Comparison of ENCODE assay signal across 8 mouse cellular contexts in genomic region chr4:129672083-129672877, GRCm38 (mm10). TPM values are rescaled to one million over a fixed set of nuclear protein-coding genes. Genes with fewer than 3 reads are reported as not detected.
A peak's percentile ranks its signal among the peaks of the same experiment; 100 is the strongest.
DNase-seq lines count a peak whose midpoint lies in the region; ATAC-seq and TF ChIP-seq lines count a peak whose summit lies in the region.

Gene Kpna6 (minus strand): TSS chr4:129672767.

- no peak; a peak in 1 of 4 replicates for TF ChIP-seq CTCF in CH12.LX (conservative IDR thresholded peaks at IDR 0.05 in 1 of 2, IDR thresholded peaks at IDR 0.05 in 1 of 2; ENCODE audit: low read depth in 2 of 2, low read length in 2 of 2)
- no peak for TF ChIP-seq CTCF in heart, postnatal 0 days (IDR thresholded peaks at IDR 0.05; ENCODE audit: low read depth)
- TF ChIP-seq CTCF in testis, adult 2 months (IDR thresholded peaks at IDR 0.05; ENCODE audit: control insufficient read depth, insufficient read depth, insufficient replicate concordance, low read depth, low read length): no peak

- H3K4me2 ChIP-seq in CH12.LX (ENCODE audit: insufficient read depth, low read depth, poor library complexity, severe bottlenecking): peak within 1 kb of the TSS; percentile 83
- peak within 1 kb of the TSS; percentile 88 for H3K4me2 ChIP-seq in forebrain, embryonic 12.5 days
- H3K4me2 ChIP-seq in heart, postnatal 0 days (ENCODE audit: low read depth, low read length): peak within 1 kb of the TSS; percentile 86
- H3K4me2 ChIP-seq in liver, embryonic 16.5 days (ENCODE audit: low read depth, low read length): peak within 1 kb of the TSS; percentile 94
- H3K4me2 ChIP-seq in neural tube, embryonic 13.5 days: peak within 1 kb of the TSS; percentile 97

- H3K9me3 ChIP-seq in CH12.LX (replicated peaks; ENCODE audit: low read length): no peaks in the 10 kb centered on the region
- no peaks in the 10 kb centered on the region for H3K9me3 ChIP-seq in forebrain, embryonic 12.5 days
- no peaks in the 10 kb centered on the region for H3K9me3 ChIP-seq in heart, postnatal 0 days (replicated peaks; ENCODE audit: control insufficient read depth, low read length)
- no peaks in the 10 kb centered on the region for H3K9me3 ChIP-seq in liver, embryonic 16.5 days (replicated peaks; ENCODE audit: control insufficient read depth, low read length)
- no peaks in the 10 kb centered on the region for H3K9me3 ChIP-seq in neural tube, embryonic 13.5 days

- no peaks in the 10 kb centered on the region for H3K27me3 ChIP-seq in CH12.LX (replicated peaks)
- no peaks in the 10 kb centered on the region for H3K27me3 ChIP-seq in forebrain, embryonic 12.5 days
- H3K27me3 ChIP-seq in heart, postnatal 0 days (ENCODE audit: control insufficient read depth, insufficient read depth, low read length): no peaks in the 10 kb centered on the region
- H3K27me3 ChIP-seq in liver, embryonic 16.5 days (ENCODE audit: control insufficient read depth, insufficient read depth, low read depth, low read length): no peaks in the 10 kb centered on the region
- H3K27me3 ChIP-seq in neural tube, embryonic 13.5 days: no peaks in the 10 kb centered on the region
- H3K27me3 ChIP-seq in testis, adult 2 months (ENCODE audit: control insufficient read depth, insufficient read depth, low read length): no peaks in the 10 kb centered on the region

- WGBS in forebrain, embryonic 12.5 days: under 1% methylated on average over 57 of the region's 65 CpGs
- WGBS in heart, postnatal 0 days: under 1% methylated on average over 61 of the region's 65 CpGs
- WGBS in liver, embryonic 16.5 days (ENCODE audit: insufficient replicate concordance): under 1% methylated on average over 59 of the region's 65 CpGs
- under 1% methylated on average over 65 of the region's 65 CpGs for WGBS in neural tube, embryonic 13.5 days

- peak within 1 kb of the TSS; percentile 96 for H3K9ac ChIP-seq in CH12.LX (ENCODE audit: insufficient read depth, low read depth)
- peak within 1 kb of the TSS; percentile 96 for H3K9ac ChIP-seq in forebrain, embryonic 12.5 days
- peak within 1 kb of the TSS; percentile 97 for H3K9ac ChIP-seq in heart, postnatal 0 days (replicated peaks; ENCODE audit: low read depth, low read length)
- peak within 1 kb of the TSS; percentile 95 for H3K9ac ChIP-seq in liver, embryonic 16.5 days (ENCODE audit: low read depth, low read length)
- H3K9ac ChIP-seq in neural tube, embryonic 13.5 days: peak within 1 kb of the TSS; percentile 94

- no peak for TF ChIP-seq RAD21 in CH12.LX (IDR thresholded peaks at IDR 0.05; ENCODE audit: low read depth, low read length)

- H3K79me2 ChIP-seq in CH12.LX (replicated peaks; ENCODE audit: control insufficient read depth, extremely low read depth, insufficient read depth, poor library complexity, severe bottlenecking): peaks cover 35% of the 10 kb centered on the region

- peaks cover 7 to 32% of the 10 kb centered on the region in 2 experiments for H3K36me3 ChIP-seq in CH12.LX (replicated peaks in 1 of 2; ENCODE audit: control insufficient read depth in 1 of 2, insufficient read depth in 1 of 2, low read length in 1 of 2)
- H3K36me3 ChIP-seq in forebrain, embryonic 12.5 days (replicated peaks): peaks cover 28% of the 10 kb centered on the region
- peaks cover 16% of the 10 kb centered on the region for H3K36me3 ChIP-seq in heart, postnatal 0 days (replicated peaks; ENCODE audit: control insufficient read depth, insufficient read depth, low read length)
- no peaks in the 10 kb centered on the region for H3K36me3 ChIP-seq in liver, embryonic 16.5 days (ENCODE audit: control insufficient read depth, insufficient read depth)
- H3K36me3 ChIP-seq in neural tube, embryonic 13.5 days: peaks cover 25% of the 10 kb centered on the region
- H3K36me3 ChIP-seq in testis, adult 2 months (ENCODE audit: control insufficient read depth, insufficient read depth, low read length): peaks cover 2% of the 10 kb centered on the region; the same call in 1 of the 2 replicates

- TF ChIP-seq EP300 in CH12.LX (IDR thresholded peaks at IDR 0.05; ENCODE audit: low read length): no peak
- TF ChIP-seq EP300 in heart, postnatal 0 days (IDR thresholded peaks at IDR 0.05; ENCODE audit: low read depth): no peak; the same call in 1 of the 2 replicates

- TF ChIP-seq POLR2A in CH12.LX (IDR thresholded peaks at IDR 0.05; ENCODE audit: low read depth, low read length): peak; percentile 76
- TF ChIP-seq POLR2A in testis, adult 2 months (IDR thresholded peaks at IDR 0.05; ENCODE audit: control insufficient read depth, low read depth, low read length): peak; percentile 80

- dilution Hi-C loops in CH12.LX (cut with MboI; ENCODE audit: extremely low pct_ligation_motif_present, extremely low pct_unique_long_range_greater_than_20kb, low sequenced_read_pairs): no loop called here

- DNase-seq in CH12.LX (ENCODE audit: extremely low read depth): peak; percentile 81
- DNase-seq in c-Kit-positive CD71-positive TER-119-negative erythroid progenitor cells, embryonic 14.5 days (ENCODE audit: low read depth): peak; percentile 81
- peak; percentile 95 for DNase-seq in heart, postnatal 0 days (ENCODE audit: low spot score)
- peak; percentile 93 to 95 for DNase-seq in kidney, postnatal 4 days

- peak within 1 kb of the TSS; percentile 85 to 95 (median 89) for H3K4me3 ChIP-seq in CH12.LX (replicated peaks in 1 of 3; ENCODE audit: low read depth in 2 of 3, low read length in 2 of 3, poor library complexity in 1 of 3)
- H3K4me3 ChIP-seq in forebrain, embryonic 12.5 days (replicated peaks): peak within 1 kb of the TSS; percentile 100
- peak within 1 kb of the TSS; percentile 90 for H3K4me3 ChIP-seq in heart, postnatal 0 days (ENCODE audit: low read depth, low read length)
- H3K4me3 ChIP-seq in liver, embryonic 16.5 days (ENCODE audit: low read depth, low read length): peak within 1 kb of the TSS; percentile 93
- H3K4me3 ChIP-seq in neural tube, embryonic 13.5 days: peak within 1 kb of the TSS; percentile 97
- peak within 1 kb of the TSS; percentile 98 for H3K4me3 ChIP-seq in testis, adult 2 months (ENCODE audit: control insufficient read depth, low read depth, low read length)

- ATAC-seq in forebrain, embryonic 12.5 days (ENCODE audit: low FRiP score): peak; percentile 91
- ATAC-seq in heart, postnatal 0 days (ENCODE audit: insufficient read depth, low read depth): peak; percentile 90
- peak; percentile 84 for ATAC-seq in liver, embryonic 16.5 days (ENCODE audit: low read depth)
- peak; percentile 92 for ATAC-seq in neural tube, embryonic 13.5 days (ENCODE audit: low read depth)

- peak within 1 kb of the TSS; percentile 80 for H3K27ac ChIP-seq in CH12.LX (ENCODE audit: insufficient read depth, low read depth)
- H3K27ac ChIP-seq in forebrain, embryonic 12.5 days: peak within 1 kb of the TSS; percentile 95
- H3K27ac ChIP-seq in heart, postnatal 0 days (ENCODE audit: low read depth): peak within 1 kb of the TSS; percentile 97
- peak within 1 kb of the TSS; percentile 92 for H3K27ac ChIP-seq in liver, embryonic 16.5 days (ENCODE audit: low read length)
- H3K27ac ChIP-seq in neural tube, embryonic 13.5 days (replicated peaks): peak within 1 kb of the TSS; percentile 87
- peak within 1 kb of the TSS; percentile 97 for H3K27ac ChIP-seq in testis, adult 2 months (ENCODE audit: control insufficient read depth, insufficient read depth, low read depth, low read length)

- H3K4me1 ChIP-seq in CH12.LX (ENCODE audit: control insufficient read depth in 1 of 2, insufficient read depth in 2 of 2): peaks cover 3 to 19% of the 10 kb centered on the region in 2 experiments; a peak in 3 of 4 replicates
- H3K4me1 ChIP-seq in forebrain, embryonic 12.5 days: peaks cover 15% of the 10 kb centered on the region
- peaks cover 15% of the 10 kb centered on the region for H3K4me1 ChIP-seq in heart, postnatal 0 days (ENCODE audit: control insufficient read depth, insufficient read depth)
- H3K4me1 ChIP-seq in liver, embryonic 16.5 days (ENCODE audit: control insufficient read depth, low read depth, low read length): peaks cover 15% of the 10 kb centered on the region
- H3K4me1 ChIP-seq in neural tube, embryonic 13.5 days (replicated peaks): peaks cover 20% of the 10 kb centered on the region
- H3K4me1 ChIP-seq in testis, adult 2 months (ENCODE audit: control insufficient read depth, insufficient read depth, low read length): peaks cover 5% of the 10 kb centered on the region

- in situ Hi-C loops in CH12.LX (cut with MboI; ENCODE audit: low pct_ligation_motif_present, low pct_unique_long_range_greater_than_20kb, low sequenced_read_pairs): no loop called here

TF ChIP-seq in CH12.LX, 34 proteins besides CTCF, POLR2A, EP300 and RAD21 (continues in another document):
- TF ChIP-seq MYC (IDR thresholded peaks at IDR 0.05; ENCODE audit: low read depth, low read length): peak; percentile 67; the same call in 1 of the 2 replicates
- TF ChIP-seq TBP (conservative IDR thresholded peaks at IDR 0.05; ENCODE audit: low read depth, low read length): no peak
- no peak for TF ChIP-seq E2F4 (IDR thresholded peaks at IDR 0.05; ENCODE audit: insufficient replicate concordance, low read depth, low read length)
- 0 out of 2 replicates have a peak, but pooled peaks have one; percentile 64 for TF ChIP-seq KAT2A (IDR thresholded peaks at IDR 0.05; ENCODE audit: insufficient replicate concordance, low read length)
- peak; percentile 63 for TF ChIP-seq ELF1 (IDR thresholded peaks at IDR 0.05; ENCODE audit: low read depth, low read length)
- peak; percentile 79 for TF ChIP-seq MAX (IDR thresholded peaks at IDR 0.05; ENCODE audit: low read length)
- TF ChIP-seq NRF1 (IDR thresholded peaks at IDR 0.05; ENCODE audit: low read depth, low read length): peak; percentile 68
- peak; percentile 45; the same call in 1 of the 2 replicates for TF ChIP-seq POLR2AphosphoS2 (IDR thresholded peaks at IDR 0.05; ENCODE audit: low read depth, low read length)
- no peak for TF ChIP-seq USF1 (IDR thresholded peaks at IDR 0.05; ENCODE audit: low read depth, low read length)
- no peak for TF ChIP-seq SMC3 (IDR thresholded peaks at IDR 0.05; ENCODE audit: low read depth, low read length)
- TF ChIP-seq HCFC1 (IDR thresholded peaks at IDR 0.05; ENCODE audit: low read depth, low read length): peak; percentile 86
- TF ChIP-seq SIN3A (IDR thresholded peaks at IDR 0.05; ENCODE audit: low read length): peak; percentile 90; the same call in 1 of the 2 replicates

RNA-seq across cellular contexts. Expression of gene Kpna6, which starts in this region (rescaled TPM):
- 17.3 and 23.9 TPM in 2 replicates for total RNA-seq in CH12.LX (2012; rRNA removed)
- total RNA-seq in CH12.LX (2014; rRNA removed): 19.6 and 22.4 TPM in 2 replicates
- polyA plus RNA-seq in CH12.LX (2012; ENCODE audit: insufficient read length, low read depth): 25.8 and 26.4 TPM in 2 replicates
- 13.6 and 14.9 TPM in 2 replicates for polyA plus RNA-seq in forebrain, embryonic 12.5 days (2016; fragmentation: Nextera tagmentation; extraction: Ambion mirVana)
- total RNA-seq in heart, postnatal 0 days (2014; rRNA removed; ENCODE audit: low replicate concordance): 48.8 and 52.3 TPM in 2 replicates
- 9.3 and 10.4 TPM in 2 replicates for polyA plus RNA-seq in heart, postnatal 0 days (2015; fragmentation: Nextera tagmentation; extraction: Ambion mirVana)
- polyA plus RNA-seq in liver, embryonic 16.5 days (2015; fragmentation: Nextera tagmentation; extraction: Ambion mirVana): 6.9 and 7.0 TPM in 2 replicates
- polyA plus RNA-seq in neural tube, embryonic 13.5 days (2015; fragmentation: Nextera tagmentation; extraction: Ambion mirVana): 14.7 and 16.2 TPM in 2 replicates
- polyA plus RNA-seq in testis, adult 2 months (2012; rRNA removed): 140 and 143 TPM in 2 replicates

Comparison
In these comparisons a context has a peak if more than half of its experiments do, and no peak if none do; other contexts are left out.
1. Peak in every context shown above with its lines: DNase-seq, ATAC-seq, H3K4me3 ChIP-seq and H3K27ac ChIP-seq.